Mouse (Mus musculus) cortical plate, adult 2 months (tissue): ENCODE results near the gene Gzmb. TPM values are rescaled to one million over a fixed set of nuclear protein-coding genes. Genes with fewer than 3 reads are reported as not detected.
"Not testable (repeated sequence)": the region's sequence is repeated elsewhere in the genome, so short reads cannot be mapped to it uniquely, and the experiment has no call there.

Experiments used
- H3K27ac ChIP-seq: fragments of 200-500 bp; 2 replicates; pipeline ENCODE4 v1.5.1; 2012; ENCODE audit warnings: low read length, control low read depth, inconsistent platforms; ENCODE audit not compliant: insufficient read depth
- H3K4me1 ChIP-seq: fragments of 200-500 bp; 2 replicates; pipeline ENCODE4 v1.6.1; 2011; ENCODE audit warnings: low read length; ENCODE audit not compliant: control insufficient read depth, insufficient read depth
- H3K4me3 ChIP-seq: fragments of 200-500 bp; 2 replicates; pipeline ENCODE4 v1.5.1; 2011; ENCODE audit warnings: mild to moderate bottlenecking, low read length, control low read depth; ENCODE audit not compliant: insufficient read depth
- CTCF ChIP-seq: fragments of 200-500 bp; IDR thresholded peaks from 2 replicates; pipeline ENCODE4 v1.5.1; 2011; ENCODE audit warnings: mild to moderate bottlenecking, control low read depth, low read length; ENCODE audit not compliant: insufficient read depth; ENCODE audit errors: extremely low read depth
- POLR2A ChIP-seq: fragments of 200-500 bp; IDR thresholded peaks from 2 replicates; pipeline ENCODE4 v1.6.1; 2011; ENCODE audit warnings: mild to moderate bottlenecking, low read length, control low read depth; ENCODE audit not compliant: insufficient read depth; ENCODE audit errors: extremely low read depth
- polyA plus RNA-seq: library from polyadenylated mRNA; depleted of rRNA; stranded (reverse); fragments of >200 nt; gene quantifications from 2 replicates; pipeline ENCODE4 v1.2.3, GENCODE M21; 2012; rRNA removed

Gene Gzmb
- polyA plus RNA-seq, 1 experiment, result not detected

DNA sequence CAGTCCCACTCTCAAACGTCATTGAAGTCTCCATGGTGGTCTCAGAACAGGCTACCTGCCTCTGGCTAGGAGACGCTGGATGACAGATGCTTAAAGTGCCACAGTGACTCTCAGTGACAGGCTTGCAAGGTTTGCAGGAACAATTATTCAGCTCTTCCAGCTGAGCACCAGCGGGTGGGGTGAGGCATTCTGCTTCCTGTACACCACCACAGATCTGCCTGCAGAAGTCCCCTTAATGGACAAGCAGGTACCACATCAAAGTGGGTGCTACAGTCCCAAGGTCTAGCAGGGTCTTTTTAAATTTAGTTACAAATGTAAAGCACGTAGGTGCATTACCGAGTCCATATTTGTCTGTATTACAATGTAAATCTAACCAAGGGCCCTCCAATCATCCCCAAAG, 25.7 kb upstream of the Gzmb start:
- Histone ChIP-seq H3K27ac (no peak overlapping the region), H3K4me3 (no peak overlapping the region), H3K4me1 (peaks cover 2% of the 10 kb centered on the region; the same call in 1 of the 2 replicates)
- no peak for TF ChIP-seq CTCF

- H3K4me1 ChIP-seq, result peaks cover 2% of the 10 kb centered on the region; the same call in 1 of the 2 replicates
- no peak overlapping the region for H3K4me3 ChIP-seq
- no peak overlapping the region for H3K27ac ChIP-seq
- TF ChIP-seq CTCF, result no peak
- TF ChIP-seq POLR2A, result no peak
Observed at GRCm38 (mm10) chr14:56284356-56285325, 22.6 kb upstream of the Gzmb start.

GRCm38 (mm10) chr14:56283816-56284215, 21.8 kb upstream of the Gzmb start:
- no peak overlapping the region for H3K4me3 ChIP-seq
- no peak overlapping the region for H3K27ac ChIP-seq
- H3K4me1 ChIP-seq, result peaks cover 2% of the 10 kb centered on the region; the same call in 1 of the 2 replicates
- no peak for TF ChIP-seq CTCF
- TF ChIP-seq POLR2A, result no peak

- no peak overlapping the region for H3K4me3 ChIP-seq
- TF ChIP-seq CTCF (no peak), POLR2A (no peak)
- no peak overlapping the region for H3K27ac ChIP-seq
- H3K4me1 ChIP-seq, result no peaks in the 10 kb centered on the region
Observed at GRCm38 (mm10) chr14:56281090-56281489, 19.0 kb upstream of the Gzmb start.

DNA sequence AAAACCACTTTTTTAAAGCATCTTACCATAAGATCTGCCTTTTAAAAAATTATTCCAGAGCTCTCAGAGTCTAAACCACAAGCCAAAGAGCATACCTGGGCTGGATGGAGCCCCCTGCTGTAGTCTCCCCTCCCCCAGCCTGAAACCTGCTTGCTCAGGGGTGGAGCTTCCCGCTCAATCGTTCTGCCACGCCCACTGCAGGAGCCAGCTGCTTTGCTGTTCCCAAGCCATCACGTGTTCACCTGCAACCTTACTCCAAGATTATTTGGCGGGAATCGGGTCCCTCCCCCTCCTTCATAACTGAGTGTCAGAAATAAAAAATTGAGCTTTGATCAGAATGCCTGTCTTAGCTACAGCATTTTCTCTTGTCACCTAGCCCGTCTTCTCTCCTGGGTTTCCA, 16.6 kb upstream of the Gzmb start:
- not testable (repeated sequence) for H3K27ac ChIP-seq, H3K4me1 ChIP-seq, H3K4me3 ChIP-seq

DNA sequence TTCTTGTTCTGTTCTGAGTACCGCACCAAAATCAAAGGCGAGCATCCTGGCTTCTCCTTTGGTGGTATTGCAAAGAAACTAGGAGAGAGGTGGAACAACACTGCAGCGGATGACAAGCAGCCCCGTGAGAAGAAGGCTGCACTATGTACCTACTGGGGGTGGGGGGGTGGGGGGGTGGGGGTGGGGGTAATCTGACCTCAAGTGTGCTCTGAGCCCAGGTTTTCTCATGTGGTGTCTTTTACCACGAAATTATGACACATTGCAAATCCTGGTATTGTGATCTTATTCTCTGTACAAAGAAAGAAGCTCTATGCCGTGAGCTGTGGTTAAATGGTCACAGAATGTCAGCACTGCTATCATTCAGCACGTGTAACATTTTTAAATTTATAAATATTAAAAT, 14.0 kb upstream of the Gzmb start:
- not testable (repeated sequence) for H3K4me1 ChIP-seq, H3K4me3 ChIP-seq, H3K27ac ChIP-seq

GRCm38 (mm10) chr14:56266109-56266508, 4.0 kb upstream of the Gzmb start:
- Histone ChIP-seq H3K4me3 (no peak overlapping the region), H3K27ac (no peak overlapping the region), H3K4me1 (no peaks in the 10 kb centered on the region)
- TF ChIP-seq CTCF (no peak), POLR2A (no peak)

GRCm38 (mm10) chr14:56240409-56240808, 21.7 kb downstream of the Gzmb start:
- TF ChIP-seq CTCF (no peak), POLR2A (no peak)
- Histone ChIP-seq H3K4me3 (no peak overlapping the region), H3K4me1 (no peaks in the 10 kb centered on the region), H3K27ac (no peak overlapping the region)

DNA sequence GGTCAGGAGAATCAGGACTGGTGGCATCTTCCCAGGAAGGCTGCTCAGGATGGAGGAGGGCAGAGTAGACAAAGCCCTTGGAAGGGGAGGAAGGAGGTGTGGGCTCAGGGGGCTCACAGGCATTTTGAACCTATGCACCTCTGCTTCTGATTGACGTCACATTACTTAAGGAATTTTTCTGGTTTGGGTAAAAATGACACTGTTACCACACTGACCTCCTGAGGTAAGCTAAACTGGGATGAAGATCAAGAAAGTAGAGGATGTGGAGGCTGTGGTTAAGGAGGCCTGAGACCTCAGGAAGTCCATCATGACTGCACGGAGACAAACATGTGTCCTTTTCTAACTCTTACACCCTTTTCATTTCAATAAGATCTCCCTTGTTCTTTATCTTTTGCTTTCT, 27.5 kb downstream of the Gzmb start, which contains the start of gene Gzmc:
Gene Gzmc, minus strand, starts transcription at position 101 of the 400 bp plus-strand sequence.
- TF ChIP-seq POLR2A, result no peak
- TF ChIP-seq CTCF, result no peak
- Histone ChIP-seq H3K4me1 (no peaks in the 10 kb centered on the region), H3K27ac (no peak within 1 kb of the TSS), H3K4me3 (no peak within 1 kb of the TSS)

- no peak within 1 kb of the TSS for H3K4me3 ChIP-seq
- no peak within 1 kb of the TSS for H3K27ac ChIP-seq
- H3K4me1 ChIP-seq, result no peaks in the 10 kb centered on the region
- TF ChIP-seq CTCF (no peak), POLR2A (no peak)
Observed at GRCm38 (mm10) chr14:56211317-56211716, 50.7 kb downstream of the Gzmb start, which contains the start of gene Gzmf. TSS of gene Gzmf (minus strand) at chr14:56211417.

Other genes starting within 250 kb of the Gzmb start
- not detected in 2 replicates for gene Mcpt1, start 244.3 kb downstream of the Gzmb start, polyA plus RNA-seq
- gene Mcpt9, start 231.8 kb downstream of the Gzmb start, polyA plus RNA-seq, result not detected in 2 replicates
- not detected in 2 replicates for gene Mcpt2, start 220.2 kb downstream of the Gzmb start, polyA plus RNA-seq
- 0.47 TPM in 1 of 2 replicates, not detected in the other for gene Mcpt4, start 199.9 kb downstream of the Gzmb start, polyA plus RNA-seq
- gene Mcpt8, start 177.0 kb downstream of the Gzmb start, polyA plus RNA-seq, result not detected in 2 replicates
- not detected in 2 replicates for gene Ctsg, start 159.7 kb downstream of the Gzmb start, polyA plus RNA-seq
- gene Gzme, start 141.6 kb downstream of the Gzmb start, polyA plus RNA-seq, result not detected in 2 replicates
- not detected in 2 replicates for gene Gzmd, start 129.7 kb downstream of the Gzmb start, polyA plus RNA-seq
- not detected in 2 replicates for gene Gzmg, start 102.7 kb downstream of the Gzmb start, polyA plus RNA-seq
- gene Gzmn, start 87.7 kb downstream of the Gzmb start, polyA plus RNA-seq, result not detected in 2 replicates
- not detected in 2 replicates for gene Gzmf, start 50.8 kb downstream of the Gzmb start, polyA plus RNA-seq
- not detected in 2 replicates for gene Gzmc, start 27.6 kb downstream of the Gzmb start, polyA plus RNA-seq
- 0.08 and 0.13 TPM in 2 replicates for gene Atp12a, start 102.8 kb upstream of the Gzmb start, polyA plus RNA-seq
- 0.47 and 0.75 TPM in 2 replicates for gene Rnf17, start 140.3 kb upstream of the Gzmb start, polyA plus RNA-seq